Mouse (Mus musculus): Measurements from ENCODE around the gene Tbc1d23. TPM values are rescaled to one million over a fixed set of nuclear protein-coding genes. Genes with fewer than 3 reads are reported as not detected.

Tbc1d23 gene
- polyA plus RNA-seq, 1 experiment, result 21.4 TPM

DNA sequence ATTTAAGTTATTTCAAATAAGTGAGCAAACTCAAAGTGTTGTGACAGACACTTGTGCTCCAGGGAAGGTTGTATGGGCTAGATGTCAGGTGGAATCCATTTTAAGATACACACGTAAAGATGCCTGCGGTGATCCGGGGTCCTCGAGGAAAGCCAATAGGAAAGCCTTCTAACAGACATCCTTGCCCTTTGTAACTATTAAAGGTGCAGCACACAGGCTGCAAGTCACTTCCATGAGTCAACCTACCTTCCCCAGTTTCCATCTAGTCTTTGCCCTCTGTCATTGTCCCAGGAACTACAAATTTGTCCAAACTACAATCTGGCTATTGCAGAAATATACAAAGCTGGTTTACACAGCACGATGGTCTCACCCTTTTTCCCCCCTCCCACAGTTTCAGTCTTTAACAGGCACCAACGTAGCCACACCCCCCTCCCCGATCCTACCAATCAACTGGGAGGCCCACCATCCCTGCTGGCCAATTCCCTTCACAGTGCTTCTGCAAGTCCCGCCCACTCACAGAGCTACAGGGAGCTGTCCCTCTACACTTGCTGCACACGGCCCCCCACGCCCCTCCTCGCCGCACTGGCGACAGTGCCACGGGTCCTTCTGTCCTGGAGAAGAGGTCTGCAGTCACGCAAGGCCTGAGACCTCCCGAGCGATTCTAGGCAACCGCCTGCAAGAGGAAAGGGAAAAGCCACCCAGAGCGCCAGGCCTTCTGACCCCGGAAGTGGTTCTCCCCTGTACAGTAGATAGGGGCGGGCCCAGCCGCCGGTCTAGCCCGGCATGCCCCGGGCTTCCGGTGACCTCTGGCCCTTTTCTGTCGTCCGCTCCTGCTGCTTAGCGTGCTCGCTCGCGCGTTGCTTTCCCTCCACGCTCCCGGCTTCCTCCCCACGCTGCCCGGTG lies 110.1 kb downstream of the Tbc1d23 start, which contains the start of gene Tomm70a:
Gene Tomm70a, plus strand, starts transcription at position 791 of the 903 bp plus-strand sequence.
- Histone ChIP-seq H3K27ac (ENCODE audit: control insufficient read depth, insufficient read depth, low read depth, low read length, poor library complexity) (peak within 1 kb of the TSS; percentile 91), H3K4me3 (replicated peaks; ENCODE audit: control insufficient read depth, low read depth, low read length) (peak within 1 kb of the TSS; percentile 92), H3K4me1 (ENCODE audit: control insufficient read depth, insufficient read depth, low read length) (no peaks in the 10 kb centered on the region; the same call in 1 of the 2 replicates)
- TF ChIP-seq POLR2A (IDR thresholded peaks at IDR 0.05; ENCODE audit: borderline replicate concordance, control insufficient read depth, low read depth, low read length) (no peak), CTCF (IDR thresholded peaks at IDR 0.05; ENCODE audit: control insufficient read depth, insufficient read depth, low read length) (no peak)
- under 1% methylated on average over 37 of the region's 37 CpGs for WGBS

Other genes starting within 250 kb of the Tbc1d23 start
- 1.0 TPM in 1 of 2 replicates, not detected in the other for gene Tmem45a2, start 160.1 kb downstream of the Tbc1d23 start, polyA plus RNA-seq (2011; ENCODE audit: insufficient read depth, insufficient read length, low replicate concordance, missing spikeins)
- 6.7 and 13.2 TPM in 2 replicates for gene Tomm70a, start 109.8 kb downstream of the Tbc1d23 start, polyA plus RNA-seq (2011; ENCODE audit: insufficient read depth, insufficient read length, low replicate concordance, missing spikeins)
- gene Nit2, start 64.2 kb downstream of the Tbc1d23 start, polyA plus RNA-seq (2011; ENCODE audit: insufficient read depth, insufficient read length, low replicate concordance, missing spikeins), result 9.5 and 35.4 TPM in 2 replicates
- gene Tmem30c, start 61.4 kb upstream of the Tbc1d23 start, polyA plus RNA-seq (2011; ENCODE audit: insufficient read depth, insufficient read length, low replicate concordance, missing spikeins), result 0.27 and 1.4 TPM in 2 replicates
- gene Filip1l, start 121.6 kb upstream of the Tbc1d23 start, polyA plus RNA-seq (2011; ENCODE audit: insufficient read depth, insufficient read length, low replicate concordance, missing spikeins), result 10.6 and 13.8 TPM in 2 replicates

Measured in bone marrow, adult 2 months (tissue).